Mouse (Mus musculus): ENCODE results near the gene Kansl3. TPM values are rescaled to one million over a fixed set of nuclear protein-coding genes. Genes with fewer than 3 reads are reported as not detected.
A peak's percentile ranks its signal among the peaks of the same experiment; 100 is the strongest.

Kansl3 gene
- 26.9 and 35.3 TPM in 2 replicates for polyA plus RNA-seq (2012; ENCODE audit: insufficient read depth, insufficient read length, missing spikeins)

- H3K4me3 ChIP-seq (ENCODE audit: insufficient read depth, low read depth, low read length), result peak within 1 kb of the TSS; percentile 67
- 0 out of 2 replicates have a peak, but pooled peaks cover 10% of the 10 kb centered on the region for H3K4me1 ChIP-seq (ENCODE audit: control insufficient read depth, insufficient read depth, insufficient read length, low read length)
- peak within 1 kb of the TSS; percentile 75 for H3K27ac ChIP-seq (replicated peaks; ENCODE audit: low read depth, low read length)
Measured at GRCm38 (mm10) chr1:36368969-36369645, at the start of gene Kansl3. Kansl3 (minus strand) TSS chr1:36369181.

GRCm38 (mm10) chr1:36404531-36404930 is 35.5 kb upstream of the Kansl3 start:
- no peak overlapping the region for H3K27ac ChIP-seq (replicated peaks; ENCODE audit: low read depth, low read length)
- H3K4me3 ChIP-seq (ENCODE audit: insufficient read depth, low read depth, low read length), result no peak overlapping the region
- H3K4me1 ChIP-seq (ENCODE audit: control insufficient read depth, insufficient read depth, insufficient read length, low read length), result no peaks in the 10 kb centered on the region

GRCm38 (mm10) chr1:36401509-36401908 is 32.5 kb upstream of the Kansl3 start:
- Histone ChIP-seq H3K4me1 (ENCODE audit: control insufficient read depth, insufficient read depth, insufficient read length, low read length) (no peaks in the 10 kb centered on the region), H3K27ac (replicated peaks; ENCODE audit: low read depth, low read length) (no peak overlapping the region), H3K4me3 (ENCODE audit: insufficient read depth, low read depth, low read length) (no peak overlapping the region)

GRCm38 (mm10) chr1:36397041-36397440 is 28.1 kb upstream of the Kansl3 start:
- Histone ChIP-seq H3K27ac (replicated peaks; ENCODE audit: low read depth, low read length) (no peak overlapping the region), H3K4me3 (ENCODE audit: insufficient read depth, low read depth, low read length) (no peak overlapping the region), H3K4me1 (ENCODE audit: control insufficient read depth, insufficient read depth, insufficient read length, low read length) (no peaks in the 10 kb centered on the region)

- no peaks in the 10 kb centered on the region for H3K4me1 ChIP-seq (ENCODE audit: control insufficient read depth, insufficient read depth, insufficient read length, low read length)
- H3K4me3 ChIP-seq (ENCODE audit: insufficient read depth, low read depth, low read length), result no peak overlapping the region
- no peak overlapping the region for H3K27ac ChIP-seq (replicated peaks; ENCODE audit: low read depth, low read length)
Measured at GRCm38 (mm10) chr1:36379582-36379981, 10.6 kb upstream of the Kansl3 start.

GRCm38 (mm10) chr1:36378880-36379279 is 9.9 kb upstream of the Kansl3 start:
- no peak overlapping the region for H3K27ac ChIP-seq (replicated peaks; ENCODE audit: low read depth, low read length)
- no peaks in the 10 kb centered on the region for H3K4me1 ChIP-seq (ENCODE audit: control insufficient read depth, insufficient read depth, insufficient read length, low read length)
- H3K4me3 ChIP-seq (ENCODE audit: insufficient read depth, low read depth, low read length), result no peak overlapping the region

GRCm38 (mm10) chr1:36371934-36372845 is 3.2 kb upstream of the Kansl3 start, which contains the start of gene Fer1l5:
Fer1l5 (plus strand) TSS chr1:36372291.
- H3K4me1 ChIP-seq (ENCODE audit: control insufficient read depth, insufficient read depth, insufficient read length, low read length), result 0 out of 2 replicates have a peak, but pooled peaks cover 8% of the 10 kb centered on the region
- no peak within 1 kb of the TSS for H3K27ac ChIP-seq (replicated peaks; ENCODE audit: low read depth, low read length)

GRCm38 (mm10) chr1:36370918-36371317 is 1.9 kb upstream of the Kansl3 start:
- no peak overlapping the region for H3K27ac ChIP-seq (replicated peaks; ENCODE audit: low read depth, low read length)
- 0 out of 2 replicates have a peak, but pooled peaks cover 8% of the 10 kb centered on the region for H3K4me1 ChIP-seq (ENCODE audit: control insufficient read depth, insufficient read depth, insufficient read length, low read length)
- H3K4me3 ChIP-seq (ENCODE audit: insufficient read depth, low read depth, low read length), result no peak overlapping the region

More at GRCm38 (mm10) chr1:36371934-36372845, 3.2 kb upstream of the Kansl3 start, which contains the start of gene Fer1l5:
- no peak within 1 kb of the TSS for H3K4me3 ChIP-seq (ENCODE audit: insufficient read depth, low read depth, low read length)

GRCm38 (mm10) chr1:36368112-36368968 is 641 bp downstream of the Kansl3 start:
- Histone ChIP-seq H3K4me1 (ENCODE audit: control insufficient read depth, insufficient read depth, insufficient read length, low read length) (0 out of 2 replicates have a peak, but pooled peaks cover 10% of the 10 kb centered on the region), H3K4me3 (ENCODE audit: insufficient read depth, low read depth, low read length) (peak overlapping the region; percentile 67), H3K27ac (replicated peaks; ENCODE audit: low read depth, low read length) (peak overlapping the region; percentile 75)

- H3K4me3 ChIP-seq (ENCODE audit: insufficient read depth, low read depth, low read length), result peak overlapping the region; percentile 67
- H3K4me1 ChIP-seq (ENCODE audit: control insufficient read depth, insufficient read depth, insufficient read length, low read length), result 0 out of 2 replicates have a peak, but pooled peaks cover 10% of the 10 kb centered on the region
- peak overlapping the region; percentile 75; the same call in 1 of the 2 replicates for H3K27ac ChIP-seq (replicated peaks; ENCODE audit: low read depth, low read length)
Measured at GRCm38 (mm10) chr1:36367698-36368097, 1.3 kb downstream of the Kansl3 start.

- Histone ChIP-seq H3K4me1 (ENCODE audit: control insufficient read depth, insufficient read depth, insufficient read length, low read length) (no peaks in the 10 kb centered on the region), H3K27ac (replicated peaks; ENCODE audit: low read depth, low read length) (no peak overlapping the region), H3K4me3 (ENCODE audit: insufficient read depth, low read depth, low read length) (no peak overlapping the region)
Measured at GRCm38 (mm10) chr1:36356955-36357695, 11.9 kb downstream of the Kansl3 start.

GRCm38 (mm10) chr1:36352351-36352750 is 16.6 kb downstream of the Kansl3 start:
- Histone ChIP-seq H3K4me3 (ENCODE audit: insufficient read depth, low read depth, low read length) (no peak overlapping the region), H3K27ac (replicated peaks; ENCODE audit: low read depth, low read length) (no peak overlapping the region)

GRCm38 (mm10) chr1:36342547-36342946 is 26.4 kb downstream of the Kansl3 start:
- H3K4me3 ChIP-seq (ENCODE audit: insufficient read depth, low read depth, low read length), result no peak overlapping the region
- H3K27ac ChIP-seq (replicated peaks; ENCODE audit: low read depth, low read length), result no peak overlapping the region
- no peaks in the 10 kb centered on the region for H3K4me1 ChIP-seq (ENCODE audit: control insufficient read depth, insufficient read depth, insufficient read length, low read length)

More at GRCm38 (mm10) chr1:36352351-36352750, 16.6 kb downstream of the Kansl3 start:
- no peaks in the 10 kb centered on the region for H3K4me1 ChIP-seq (ENCODE audit: control insufficient read depth, insufficient read depth, insufficient read length, low read length)
